Mouse (Mus musculus): ENCODE results near the gene Col23a1. TPM values are rescaled to one million over a fixed set of nuclear protein-coding genes. Genes with fewer than 3 reads are reported as not detected.

The Col23a1 gene
- polyA plus RNA-seq, 1 experiment from 2014 or later, result 13.3 TPM

DNA sequence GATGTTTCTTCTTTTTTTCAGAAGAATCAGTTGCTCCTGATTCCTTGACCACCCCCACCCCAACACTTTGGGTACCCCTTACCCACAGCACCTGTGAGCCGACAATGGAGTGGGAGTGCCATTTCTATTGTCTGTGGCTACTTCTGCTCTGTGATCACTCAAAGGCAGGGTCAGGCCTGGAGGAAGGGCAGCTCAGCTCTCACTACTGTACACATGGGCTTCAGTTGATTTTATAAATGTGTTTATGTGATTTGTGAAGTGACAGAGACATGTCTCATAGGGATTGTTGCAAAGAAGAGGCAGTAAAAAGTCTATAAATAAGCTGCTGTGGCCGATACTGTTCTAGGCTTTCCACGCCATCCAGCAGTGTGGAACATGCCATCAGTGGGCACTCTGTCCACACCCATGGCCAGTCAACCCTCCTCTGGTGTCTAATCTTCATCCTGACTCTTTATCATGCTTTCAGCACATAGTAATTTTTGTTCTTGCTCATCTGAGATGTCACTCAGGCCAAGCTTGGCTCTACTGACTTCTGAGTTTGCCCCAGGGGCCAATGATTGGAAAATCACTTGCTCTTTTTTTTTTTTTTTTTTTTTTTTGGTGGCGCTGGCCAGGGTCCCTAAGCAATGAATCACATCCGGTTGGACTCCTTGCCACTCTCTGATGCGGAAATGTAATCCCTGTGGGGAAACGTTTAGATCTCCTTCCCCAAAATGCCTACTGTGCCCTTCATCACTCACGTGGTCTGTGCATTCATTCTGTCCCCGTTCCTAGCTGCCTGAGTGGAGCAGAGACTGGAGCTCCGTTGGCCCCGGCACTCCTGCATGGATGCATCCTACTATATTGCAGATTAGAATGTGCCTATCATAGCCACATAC, 40.4 kb downstream of the Col23a1 start:
- H3K9ac ChIP-seq (ENCODE audit: low read length), result no peak overlapping the region
- no peaks in the 10 kb centered on the region for H3K36me3 ChIP-seq (ENCODE audit: control insufficient read depth, insufficient read depth, low read length)
- H3K9me3 ChIP-seq (ENCODE audit: control insufficient read depth, low read length), result peaks cover 5% of the 10 kb centered on the region; the same call in 1 of the 2 replicates
- H3K4me1 ChIP-seq (ENCODE audit: control insufficient read depth in 2 of 2, insufficient read depth in 2 of 2, low read length in 2 of 2), result peaks cover 0 to 6% of the 10 kb centered on the region in 2 experiments; a peak in 1 of 4 replicates
- no peaks in the 10 kb centered on the region for H3K27me3 ChIP-seq (ENCODE audit: control insufficient read depth, insufficient read depth, low read length)
- no peak overlapping the region for H3K4me2 ChIP-seq (ENCODE audit: low read length)
- 67% methylated on average over 11 of the region's 11 CpGs for WGBS
- no peak for ATAC-seq (ENCODE audit: insufficient number of reproducible peaks, insufficient read depth, low FRiP score, low read depth)
- no peak overlapping the region for H3K4me3 ChIP-seq (ENCODE audit: control insufficient read depth in 1 of 2, insufficient read depth in 1 of 2, low read depth in 1 of 2, low read length in 2 of 2)
- H3K27ac ChIP-seq (replicated peaks in 1 of 2; ENCODE audit: control insufficient read depth in 1 of 2, insufficient read depth in 1 of 2, low read depth in 2 of 2, low read length in 2 of 2), result no peak overlapping the region

DNA sequence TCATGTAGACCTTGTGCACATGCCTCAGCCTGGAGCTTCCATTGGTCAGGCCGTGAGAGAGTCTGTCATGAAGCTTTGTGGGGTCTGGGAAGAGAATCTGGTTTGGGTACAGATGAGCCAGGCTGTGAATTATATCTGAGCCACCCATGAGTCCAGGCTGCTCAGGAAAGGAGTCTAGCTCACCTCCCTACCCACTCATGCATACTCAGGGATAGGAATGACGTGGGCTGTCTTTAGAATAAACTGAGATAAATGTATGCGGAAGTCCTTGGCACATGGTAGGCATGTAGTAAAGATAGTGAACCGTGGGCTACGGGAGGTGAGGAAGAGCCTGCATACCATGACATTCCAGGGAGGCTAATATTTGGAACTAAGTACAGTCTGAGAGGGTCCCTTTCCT, 44.3 kb downstream of the Col23a1 start:
- Histone ChIP-seq H3K27ac (replicated peaks in 1 of 2; ENCODE audit: control insufficient read depth in 1 of 2, insufficient read depth in 1 of 2, low read depth in 2 of 2, low read length in 2 of 2) (no peak overlapping the region), H3K4me1 (ENCODE audit: control insufficient read depth in 2 of 2, insufficient read depth in 2 of 2, low read length in 2 of 2) (peaks cover 9% of the 10 kb centered on the region in 2 experiments), H3K4me2 (ENCODE audit: low read length) (no peak overlapping the region), H3K36me3 (ENCODE audit: control insufficient read depth, insufficient read depth, low read length) (no peaks in the 10 kb centered on the region), H3K27me3 (ENCODE audit: control insufficient read depth, insufficient read depth, low read length) (no peaks in the 10 kb centered on the region), H3K9ac (ENCODE audit: low read length) (no peak overlapping the region), H3K4me3 (ENCODE audit: control insufficient read depth in 1 of 2, insufficient read depth in 1 of 2, low read depth in 1 of 2, low read length in 2 of 2) (no peak overlapping the region), H3K9me3 (ENCODE audit: control insufficient read depth, low read length) (peaks cover 5% of the 10 kb centered on the region; the same call in 1 of the 2 replicates)
- 0 out of 2 replicates have a peak, but pooled peaks have one; percentile 21 for ATAC-seq (ENCODE audit: insufficient number of reproducible peaks, insufficient read depth, low FRiP score, low read depth)
- WGBS, result 42% methylated on average over 5 of the region's 5 CpGs

DNA sequence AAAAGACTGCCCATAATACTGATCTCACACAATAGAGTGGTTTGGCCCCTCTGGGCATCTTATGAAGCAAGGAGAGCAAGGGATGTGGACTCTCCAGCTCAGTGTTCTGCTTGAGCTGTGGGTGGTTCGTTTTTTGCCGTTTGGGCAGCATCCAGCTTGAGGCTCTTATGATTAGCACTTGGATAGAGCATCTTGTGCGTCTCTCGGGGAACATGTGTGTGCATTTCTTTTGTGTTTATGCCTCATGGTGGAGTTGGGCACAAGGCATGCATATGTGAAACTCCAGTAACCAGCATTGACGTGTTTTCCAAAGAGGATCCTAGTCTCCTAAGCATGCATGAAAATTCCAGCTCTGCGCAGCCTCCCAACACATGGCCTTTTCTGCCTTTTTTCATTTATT, 47.9 kb downstream of the Col23a1 start:
- Histone ChIP-seq H3K27ac (replicated peaks in 1 of 2; ENCODE audit: control insufficient read depth in 1 of 2, insufficient read depth in 1 of 2, low read depth in 2 of 2, low read length in 2 of 2) (no peak overlapping the region), H3K4me2 (ENCODE audit: low read length) (no peak overlapping the region), H3K36me3 (ENCODE audit: control insufficient read depth, insufficient read depth, low read length) (no peaks in the 10 kb centered on the region), H3K9ac (ENCODE audit: low read length) (no peak overlapping the region), H3K9me3 (ENCODE audit: control insufficient read depth, low read length) (peaks cover 1% of the 10 kb centered on the region; the same call in 1 of the 2 replicates), H3K4me1 (ENCODE audit: control insufficient read depth in 2 of 2, insufficient read depth in 2 of 2, low read length in 2 of 2) (peaks cover 9% of the 10 kb centered on the region in 2 experiments), H3K27me3 (ENCODE audit: control insufficient read depth, insufficient read depth, low read length) (no peaks in the 10 kb centered on the region), H3K4me3 (ENCODE audit: control insufficient read depth in 1 of 2, insufficient read depth in 1 of 2, low read depth in 1 of 2, low read length in 2 of 2) (no peak overlapping the region)
- WGBS, result 85% methylated on average over 6 of the region's 6 CpGs
- ATAC-seq (ENCODE audit: insufficient number of reproducible peaks, insufficient read depth, low FRiP score, low read depth), result no peak

DNA sequence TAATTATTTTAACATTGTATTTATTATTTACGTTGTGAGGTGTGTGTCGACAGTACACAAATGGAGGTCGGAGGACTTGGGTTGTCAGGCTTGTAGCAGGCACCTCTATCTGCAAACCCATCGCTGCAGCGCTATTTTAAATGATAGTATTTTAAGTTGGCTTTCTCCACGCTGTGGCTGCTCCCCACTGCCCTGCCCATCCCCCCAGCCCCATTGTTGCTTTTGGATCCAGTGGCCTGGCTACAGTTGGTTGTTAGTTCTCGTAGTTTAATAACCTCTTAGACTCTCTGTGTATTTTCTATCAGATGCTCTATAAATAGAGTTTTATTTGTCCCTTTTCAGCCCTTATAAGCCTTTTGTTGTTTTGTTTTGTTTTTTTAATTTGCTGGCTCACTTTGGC, 48.7 kb downstream of the Col23a1 start:
- peaks cover 10 to 13% of the 10 kb centered on the region in 2 experiments for H3K4me1 ChIP-seq (ENCODE audit: control insufficient read depth in 2 of 2, insufficient read depth in 2 of 2, low read length in 2 of 2)
- no peak overlapping the region for H3K4me2 ChIP-seq (ENCODE audit: low read length)
- H3K9me3 ChIP-seq (ENCODE audit: control insufficient read depth, low read length), result no peaks in the 10 kb centered on the region
- no peaks in the 10 kb centered on the region for H3K36me3 ChIP-seq (ENCODE audit: control insufficient read depth, insufficient read depth, low read length)
- WGBS, result 65% methylated on average over 7 of the region's 7 CpGs
- ATAC-seq (ENCODE audit: insufficient number of reproducible peaks, insufficient read depth, low FRiP score, low read depth), result no peak
- H3K27me3 ChIP-seq (ENCODE audit: control insufficient read depth, insufficient read depth, low read length), result no peaks in the 10 kb centered on the region
- H3K4me3 ChIP-seq (ENCODE audit: control insufficient read depth in 1 of 2, insufficient read depth in 1 of 2, low read depth in 1 of 2, low read length in 2 of 2), result no peak overlapping the region
- no peak overlapping the region for H3K27ac ChIP-seq (replicated peaks in 1 of 2; ENCODE audit: control insufficient read depth in 1 of 2, insufficient read depth in 1 of 2, low read depth in 2 of 2, low read length in 2 of 2)
- H3K9ac ChIP-seq (ENCODE audit: low read length), result no peak overlapping the region

DNA sequence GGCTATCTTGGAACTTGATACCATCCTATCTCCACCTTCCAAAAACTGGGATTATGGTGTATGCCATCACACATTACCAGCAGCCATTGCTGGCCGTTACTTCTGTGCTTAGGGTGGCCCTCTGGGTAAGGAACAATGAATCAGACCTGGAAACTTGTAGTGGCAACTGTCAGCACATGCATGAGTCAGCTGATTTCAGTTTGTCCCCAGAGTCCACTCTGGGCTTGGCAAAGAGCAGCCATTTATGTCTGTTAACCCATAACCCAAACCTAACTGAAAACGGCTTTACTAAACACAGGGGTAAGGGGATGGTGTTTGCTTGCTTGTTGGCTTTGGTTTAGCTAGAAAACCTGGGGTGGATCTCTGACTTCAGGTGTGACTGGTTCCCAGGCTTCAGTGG, 51.4 kb downstream of the Col23a1 start:
- Histone ChIP-seq H3K4me3 (ENCODE audit: control insufficient read depth in 1 of 2, insufficient read depth in 1 of 2, low read depth in 1 of 2, low read length in 2 of 2) (no peak overlapping the region), H3K9me3 (ENCODE audit: control insufficient read depth, low read length) (no peaks in the 10 kb centered on the region), H3K4me1 (ENCODE audit: control insufficient read depth in 2 of 2, insufficient read depth in 2 of 2, low read length in 2 of 2) (peaks cover 13 to 16% of the 10 kb centered on the region in 2 experiments), H3K36me3 (ENCODE audit: control insufficient read depth, insufficient read depth, low read length) (no peaks in the 10 kb centered on the region), H3K27ac (replicated peaks in 1 of 2; ENCODE audit: control insufficient read depth in 1 of 2, insufficient read depth in 1 of 2, low read depth in 2 of 2, low read length in 2 of 2) (no peak overlapping the region), H3K4me2 (ENCODE audit: low read length) (no peak overlapping the region), H3K27me3 (ENCODE audit: control insufficient read depth, insufficient read depth, low read length) (no peaks in the 10 kb centered on the region), H3K9ac (ENCODE audit: low read length) (no peak overlapping the region)
- ATAC-seq (ENCODE audit: insufficient number of reproducible peaks, insufficient read depth, low FRiP score, low read depth), result no peak
- WGBS, result 46% methylated on average over 2 of the region's 2 CpGs

DNA sequence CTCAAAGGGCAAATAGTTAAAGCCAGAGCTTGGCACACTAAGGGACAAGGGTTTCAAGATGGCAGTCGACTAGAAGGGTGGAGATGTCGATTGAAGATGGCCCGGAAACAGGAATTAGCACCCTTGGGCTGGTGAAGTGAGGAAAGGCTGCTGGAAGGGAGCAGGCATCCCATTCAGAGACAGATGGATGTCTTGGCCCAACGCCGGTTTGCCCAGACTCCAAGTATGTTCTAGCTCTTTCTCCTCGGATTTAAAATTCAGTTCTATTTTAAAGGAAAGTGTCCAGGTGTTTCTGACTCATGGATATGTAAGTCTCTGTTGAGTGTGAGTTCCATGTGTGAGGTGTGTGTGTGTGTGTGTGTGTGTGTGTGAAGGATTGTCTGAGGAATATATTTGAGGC, 53.1 kb downstream of the Col23a1 start:
- ATAC-seq (ENCODE audit: insufficient number of reproducible peaks, insufficient read depth, low FRiP score, low read depth), result no peak
- Histone ChIP-seq H3K9me3 (ENCODE audit: control insufficient read depth, low read length) (no peaks in the 10 kb centered on the region), H3K27ac (replicated peaks in 1 of 2; ENCODE audit: control insufficient read depth in 1 of 2, insufficient read depth in 1 of 2, low read depth in 2 of 2, low read length in 2 of 2) (no peak overlapping the region), H3K9ac (ENCODE audit: low read length) (no peak overlapping the region), H3K4me3 (ENCODE audit: control insufficient read depth in 1 of 2, insufficient read depth in 1 of 2, low read depth in 1 of 2, low read length in 2 of 2) (no peak overlapping the region), H3K4me1 (ENCODE audit: control insufficient read depth in 2 of 2, insufficient read depth in 2 of 2, low read length in 2 of 2) (peaks cover 7 to 9% of the 10 kb centered on the region in 2 experiments; a peak in 3 of 4 replicates), H3K36me3 (ENCODE audit: control insufficient read depth, insufficient read depth, low read length) (no peaks in the 10 kb centered on the region), H3K27me3 (ENCODE audit: control insufficient read depth, insufficient read depth, low read length) (no peaks in the 10 kb centered on the region), H3K4me2 (ENCODE audit: low read length) (no peak overlapping the region)
- WGBS, result 73% methylated on average over 6 of the region's 6 CpGs

DNA sequence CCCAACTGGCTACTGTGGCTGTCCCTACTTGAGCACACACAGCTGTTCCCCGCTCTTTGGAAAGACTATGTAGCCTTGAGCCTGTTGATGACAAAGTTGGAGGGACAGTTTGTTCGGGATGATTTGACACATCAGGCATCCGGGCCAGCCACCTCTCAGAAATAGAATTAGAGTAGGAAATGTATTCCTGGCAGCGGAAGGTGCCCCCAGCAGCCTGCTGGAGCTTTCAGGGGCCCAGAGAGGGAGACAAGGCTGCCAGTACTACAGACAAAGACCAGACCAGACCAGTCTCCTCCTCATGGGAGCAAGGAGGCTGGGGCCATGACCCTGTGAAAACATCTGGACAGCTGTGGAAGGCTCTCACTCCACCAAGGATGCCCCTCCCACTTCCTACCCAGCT, 53.6 kb downstream of the Col23a1 start:
- no peak overlapping the region for H3K9ac ChIP-seq (ENCODE audit: low read length)
- H3K4me1 ChIP-seq (ENCODE audit: control insufficient read depth in 2 of 2, insufficient read depth in 2 of 2, low read length in 2 of 2), result peaks cover 7 to 9% of the 10 kb centered on the region in 2 experiments; a peak in 3 of 4 replicates
- WGBS, result 45% methylated on average over 4 of the region's 4 CpGs
- no peaks in the 10 kb centered on the region for H3K9me3 ChIP-seq (ENCODE audit: control insufficient read depth, low read length)
- no peak overlapping the region for H3K4me3 ChIP-seq (ENCODE audit: control insufficient read depth in 1 of 2, insufficient read depth in 1 of 2, low read depth in 1 of 2, low read length in 2 of 2)
- no peaks in the 10 kb centered on the region for H3K27me3 ChIP-seq (ENCODE audit: control insufficient read depth, insufficient read depth, low read length)
- no peaks in the 10 kb centered on the region for H3K36me3 ChIP-seq (ENCODE audit: control insufficient read depth, insufficient read depth, low read length)
- H3K4me2 ChIP-seq (ENCODE audit: low read length), result no peak overlapping the region
- ATAC-seq (ENCODE audit: insufficient number of reproducible peaks, insufficient read depth, low FRiP score, low read depth), result no peak
- no peak overlapping the region for H3K27ac ChIP-seq (replicated peaks in 1 of 2; ENCODE audit: control insufficient read depth in 1 of 2, insufficient read depth in 1 of 2, low read depth in 2 of 2, low read length in 2 of 2)
